Mouse (Mus musculus): ENCODE data around the gene Dpysl4. TPM values are rescaled to one million over a fixed set of nuclear protein-coding genes. Genes with fewer than 3 reads are reported as not detected.

Dpysl4 gene
- 0.06 TPM in 1 of 2 replicates, not detected in the other for polyA plus RNA-seq (2012; ENCODE audit: low replicate concordance)

GRCm38 (mm10) chr7:139085629-139086194, at the start of gene Dpysl4:
Dpysl4 (plus strand) TSS chr7:139086001.

Other genes with a start within 250 kb of the Dpysl4 start
- gene Ppp2r2d, start 239.9 kb upstream of the Dpysl4 start, polyA plus RNA-seq (2012; ENCODE audit: low replicate concordance): 20.4 and 23.4 TPM in 2 replicates
- 4.5 and 10.4 TPM in 2 replicates for gene Mapk1ip1, start 239.7 kb upstream of the Dpysl4 start, polyA plus RNA-seq (2012; ENCODE audit: low replicate concordance)
- gene Bnip3, start 176.5 kb upstream of the Dpysl4 start, polyA plus RNA-seq (2012; ENCODE audit: low replicate concordance): 1.2 and 4.3 TPM in 2 replicates
- gene Jakmip3, start 145.3 kb upstream of the Dpysl4 start, polyA plus RNA-seq (2012; ENCODE audit: low replicate concordance): not detected in 2 replicates
- gene Lrrc27, start 127.0 kb downstream of the Dpysl4 start, polyA plus RNA-seq (2012; ENCODE audit: low replicate concordance): 0.08 TPM in 1 of 2 replicates, not detected in the other
- gene Stk32c, start 127.3 kb downstream of the Dpysl4 start, polyA plus RNA-seq (2012; ENCODE audit: low replicate concordance): 0.27 and 0.30 TPM in 2 replicates
- gene Pwwp2b, start 162.5 kb downstream of the Dpysl4 start, polyA plus RNA-seq (2012; ENCODE audit: low replicate concordance): 1.2 and 1.3 TPM in 2 replicates

Data from leukemia stem cell, adult 10-12 weeks (primary cell).